Mouse (Mus musculus): ENCODE data around the gene Ebf1.

Ebf1 gene

GRCm38 (mm10) chr11:44943781-44944180 lies 326.7 kb downstream of the Ebf1 start:
- intact Hi-C loops (cut with DNase I), result no loop called here

DNA sequence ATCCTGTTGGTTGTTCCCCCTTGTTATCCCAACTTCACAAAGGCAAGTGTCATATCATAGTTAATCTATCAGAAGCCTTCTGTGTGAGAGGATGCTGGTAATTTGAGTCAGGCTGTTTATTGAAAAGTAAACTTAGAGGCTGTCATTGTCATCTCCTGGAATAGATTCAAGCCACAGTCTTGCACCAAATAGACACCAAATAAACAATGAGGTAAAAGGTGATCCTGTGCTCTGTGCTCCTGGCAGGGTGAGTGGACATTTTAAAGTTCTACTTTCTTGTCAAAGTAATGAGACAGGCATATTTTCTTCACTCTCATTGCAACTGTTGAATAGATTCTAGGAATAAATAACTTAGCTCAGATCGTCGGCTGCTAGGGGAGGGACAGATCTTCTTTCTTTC lies 327.3 kb downstream of the Ebf1 start:
- intact Hi-C loops (cut with DNase I), result no loop called here

DNA sequence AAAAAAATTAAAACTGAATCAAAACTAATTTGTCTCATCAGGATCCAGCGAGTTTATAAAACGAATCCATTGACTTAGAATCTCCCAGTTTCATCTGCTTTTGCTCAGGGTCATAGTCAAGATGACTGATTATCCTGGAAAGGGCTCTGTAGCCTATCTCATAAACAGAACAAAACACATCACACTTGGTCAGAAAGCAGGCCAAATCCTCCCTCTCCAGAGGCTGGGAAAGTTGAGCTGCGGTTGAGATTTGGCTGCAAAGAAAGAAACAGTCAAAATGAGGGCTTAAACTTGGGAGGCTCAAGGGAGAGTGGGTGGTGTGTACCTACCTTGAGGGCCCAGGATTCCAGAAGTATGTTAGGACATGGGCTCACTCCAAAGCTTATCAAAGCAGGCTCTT lies 329.5 kb downstream of the Ebf1 start:
- intact Hi-C loops (cut with DNase I), result no loop called here

GRCm38 (mm10) chr11:44948541-44948940 lies 331.4 kb downstream of the Ebf1 start:
- intact Hi-C loops (cut with DNase I), result no loop called here

DNA sequence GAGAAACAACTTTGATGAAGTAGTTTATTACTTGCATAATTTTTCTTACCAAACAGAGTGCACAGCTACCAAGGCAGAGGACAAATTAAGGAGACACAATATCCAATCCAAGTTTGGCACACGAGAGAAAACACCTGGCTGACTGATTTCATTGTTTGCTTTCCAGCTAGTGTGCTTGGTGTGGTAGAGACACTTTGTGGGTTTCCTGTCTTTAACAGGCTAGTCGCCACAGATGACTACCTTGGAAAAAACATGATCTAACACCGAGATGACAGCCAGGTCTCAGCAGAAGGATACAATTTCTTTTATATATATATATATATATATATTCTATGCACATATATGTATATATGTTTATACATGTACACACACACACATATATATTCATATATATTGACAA lies 332.0 kb downstream of the Ebf1 start:
- intact Hi-C loops (cut with DNase I), result no loop called here

GRCm38 (mm10) chr11:44950319-44950718 lies 333.2 kb downstream of the Ebf1 start:
- intact Hi-C loops (cut with DNase I), result no loop called here

DNA sequence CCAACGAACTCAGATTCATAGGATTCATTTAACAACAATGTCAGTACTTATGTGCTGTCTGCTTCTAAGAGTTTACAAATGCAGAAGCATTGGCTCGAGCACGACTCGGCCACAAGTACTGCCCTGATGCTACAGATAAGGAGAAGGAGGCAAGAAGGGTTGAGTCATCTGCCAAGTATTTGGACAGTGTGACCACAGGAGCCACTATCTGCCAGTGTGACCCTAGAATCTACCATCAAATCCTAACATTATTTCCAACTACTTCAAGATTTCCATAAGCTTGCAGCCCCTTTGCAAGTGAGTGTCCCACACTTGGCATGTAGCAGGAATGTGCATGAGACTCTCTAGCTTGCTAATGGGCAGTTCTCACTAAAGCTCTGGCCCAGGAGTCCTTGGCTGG lies 334.4 kb downstream of the Ebf1 start:
- intact Hi-C loops (cut with DNase I), result no loop called here

GRCm38 (mm10) chr11:44953337-44953736 lies 336.2 kb downstream of the Ebf1 start:
- intact Hi-C loops (cut with DNase I), result no loop called here

- intact Hi-C loops (cut with DNase I), result no loop called here
Measured at GRCm38 (mm10) chr11:44953863-44954262, 336.7 kb downstream of the Ebf1 start.

DNA sequence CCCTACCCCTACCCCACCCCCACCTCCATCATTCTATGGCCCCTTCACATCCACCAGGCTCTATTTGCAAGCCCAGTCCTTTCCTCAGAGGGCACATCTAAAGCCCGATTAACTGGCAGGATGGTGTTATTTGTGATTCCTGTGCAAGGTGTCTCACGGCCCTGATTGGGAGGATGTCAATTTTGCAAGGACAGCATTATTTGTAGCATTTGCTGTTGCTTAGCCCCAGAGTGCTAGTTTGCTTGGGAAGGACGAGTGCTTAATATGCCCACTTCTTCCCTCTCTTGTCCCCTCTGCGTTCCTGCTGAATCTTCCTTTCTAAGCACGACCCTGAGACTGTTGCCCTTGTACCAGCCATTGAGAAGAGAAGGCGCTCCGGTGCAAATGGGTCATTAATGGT lies 337.2 kb downstream of the Ebf1 start:
- intact Hi-C loops (cut with DNase I), result no loop called here

- intact Hi-C loops (cut with DNase I), result no loop called here
Measured at GRCm38 (mm10) chr11:44962746-44963440, 345.8 kb downstream of the Ebf1 start.

DNA sequence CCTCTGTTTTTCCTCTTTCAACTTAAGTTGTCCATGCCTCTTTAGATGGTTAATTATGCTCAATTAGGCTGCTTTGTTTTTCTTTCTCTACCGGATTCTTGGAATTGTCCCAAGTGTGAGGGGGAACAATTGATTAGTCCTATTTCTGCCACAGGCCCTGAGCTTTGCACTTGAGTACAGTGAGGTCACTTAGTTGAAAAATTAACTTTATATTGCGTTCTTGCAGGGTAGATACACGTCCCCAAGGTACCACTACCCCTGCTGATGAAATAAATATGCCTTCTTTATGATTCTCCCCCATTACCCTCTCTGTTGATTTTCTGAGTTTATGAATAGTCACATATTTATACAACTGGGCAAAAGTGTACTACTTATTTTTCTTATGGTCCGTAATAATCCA lies 351.9 kb downstream of the Ebf1 start:
- intact Hi-C loops (cut with DNase I), result no loop called here

DNA sequence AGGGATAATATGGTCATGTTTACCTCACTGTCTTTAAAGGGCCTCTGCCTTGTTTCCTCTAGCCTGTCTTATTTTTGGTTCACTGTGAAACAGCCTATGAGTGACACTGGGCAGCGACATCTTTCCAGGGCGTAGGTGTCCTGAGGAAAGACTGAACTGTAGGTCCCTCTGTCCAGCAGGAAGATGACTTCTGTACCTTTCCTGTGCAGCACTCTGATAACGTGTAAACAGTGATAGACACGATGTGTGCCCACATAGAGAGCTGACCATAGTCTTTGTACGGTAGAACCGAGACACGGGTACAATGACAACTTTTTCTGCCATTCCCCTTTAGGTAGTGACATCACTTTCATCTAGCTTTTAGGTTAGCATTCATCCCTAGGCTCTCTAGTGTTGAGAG lies 357.2 kb downstream of the Ebf1 start:
- intact Hi-C loops (cut with DNase I), result no loop called here

DNA sequence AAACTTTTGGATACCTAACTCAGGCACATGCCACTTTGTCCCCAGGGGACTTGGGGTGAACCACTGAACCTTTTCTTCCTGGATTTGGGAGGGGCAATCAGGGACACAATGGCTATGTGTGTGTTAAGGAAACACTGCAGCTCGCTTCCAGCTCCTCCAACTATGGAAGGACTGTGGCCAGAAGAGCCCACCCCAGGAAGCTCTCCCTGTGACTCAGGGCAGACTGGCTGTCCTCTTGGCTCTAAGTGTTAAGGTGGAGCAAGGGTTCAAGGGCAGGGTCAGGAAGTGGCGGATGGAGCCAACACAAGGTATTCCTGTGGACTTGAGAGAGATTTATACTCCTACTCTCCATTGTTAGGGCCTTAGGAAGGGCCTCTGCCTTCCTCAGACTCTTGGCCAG lies 358.0 kb downstream of the Ebf1 start:
- intact Hi-C loops (cut with DNase I), result no loop called here

DNA sequence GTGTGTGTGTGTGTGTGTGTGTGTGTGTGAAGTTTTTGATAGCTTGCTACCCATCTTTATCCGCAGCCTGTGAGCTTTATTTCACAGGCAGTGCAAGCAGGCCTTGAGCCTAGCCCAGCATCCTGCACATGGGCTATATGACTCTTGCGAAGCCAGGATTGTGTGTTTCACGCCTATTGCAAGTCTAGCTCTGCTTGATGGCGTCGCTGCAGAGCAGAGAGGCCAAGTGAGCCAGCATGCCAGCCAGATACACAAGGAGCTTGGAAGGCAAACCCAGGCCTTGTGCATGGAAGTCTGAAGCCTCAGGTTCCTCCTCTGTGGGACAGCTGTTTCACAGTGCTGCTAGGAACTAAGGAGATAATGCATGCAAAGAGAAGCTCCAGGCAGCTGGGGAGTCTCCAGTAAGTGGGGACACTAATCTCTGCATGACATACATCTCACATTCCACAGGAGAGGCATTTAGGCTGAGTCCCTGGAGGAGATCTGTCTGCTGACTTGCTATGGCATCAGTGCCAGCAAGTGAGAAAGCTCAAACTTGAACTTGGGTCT lies 359.2 kb downstream of the Ebf1 start:
- intact Hi-C loops (cut with DNase I), result no loop called here

- intact Hi-C loops (cut with DNase I), result no loop called here
Measured at GRCm38 (mm10) chr11:44977921-44978397, 360.8 kb downstream of the Ebf1 start.

DNA sequence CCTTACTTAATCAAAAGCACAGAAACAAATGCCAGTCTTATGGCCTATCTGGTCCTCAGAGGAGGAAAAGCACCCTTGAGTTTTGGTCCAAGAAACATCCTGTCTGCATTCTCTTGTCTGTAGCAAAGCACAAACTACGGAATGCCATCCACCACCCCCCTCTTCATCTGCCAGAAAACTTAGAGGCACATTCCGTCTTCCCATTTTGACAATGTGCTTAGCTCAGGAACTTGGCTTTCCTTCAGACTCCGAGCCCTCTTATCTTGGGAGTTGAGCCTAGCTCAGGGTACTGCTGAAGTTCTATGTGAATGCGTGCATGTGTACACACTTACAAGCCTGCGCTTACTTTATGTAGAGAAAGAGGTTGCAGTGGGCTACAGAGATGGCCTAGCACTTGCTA lies 362.3 kb downstream of the Ebf1 start:
- intact Hi-C loops (cut with DNase I), result no loop called here

GRCm38 (mm10) chr11:44982225-44982624 lies 365.1 kb downstream of the Ebf1 start:
- intact Hi-C loops (cut with DNase I), result no loop called here

DNA sequence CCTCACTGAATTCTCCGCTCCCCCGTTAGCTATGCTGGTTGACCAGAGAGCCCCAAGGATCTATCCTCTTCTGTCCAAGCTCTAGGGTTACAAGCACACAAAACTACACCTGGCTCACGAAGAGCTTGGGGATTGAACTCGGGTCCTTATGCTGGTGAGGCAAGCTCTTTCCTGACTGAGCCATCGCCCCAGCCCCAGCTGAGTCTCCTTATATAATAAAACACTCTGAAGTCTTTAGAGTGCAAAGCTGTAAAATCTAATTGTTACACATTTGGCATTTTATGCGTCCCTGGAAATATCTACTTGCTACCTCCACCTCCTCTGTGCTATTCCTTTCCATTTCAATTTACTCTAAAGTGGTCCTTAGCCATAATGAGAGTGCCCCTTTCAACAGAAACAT lies 366.8 kb downstream of the Ebf1 start:
- intact Hi-C loops (cut with DNase I), result no loop called here

DNA sequence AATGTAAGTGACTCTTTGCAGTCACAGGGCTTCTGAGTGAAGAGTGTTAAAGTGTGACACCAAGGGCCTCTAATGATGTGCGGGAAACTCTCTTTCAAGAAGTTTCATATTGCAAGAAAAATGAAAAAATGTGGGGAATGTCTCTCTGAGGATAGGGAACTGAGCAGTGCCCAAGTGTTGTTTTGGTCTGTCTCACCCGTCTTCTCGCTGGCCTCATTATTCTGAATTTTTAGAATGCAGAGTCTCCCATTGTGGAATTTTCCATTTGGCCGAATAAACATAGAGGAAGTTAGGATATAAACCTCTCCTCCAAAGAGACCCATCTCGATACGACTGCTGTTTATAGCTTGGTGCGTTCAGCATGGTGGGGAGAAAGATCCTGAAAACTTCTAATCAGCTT lies 367.3 kb downstream of the Ebf1 start:
- intact Hi-C loops (cut with DNase I), result no loop called here

GRCm38 (mm10) chr11:44987796-44988195 lies 370.7 kb downstream of the Ebf1 start:
- intact Hi-C loops (cut with DNase I), result no loop called here

DNA sequence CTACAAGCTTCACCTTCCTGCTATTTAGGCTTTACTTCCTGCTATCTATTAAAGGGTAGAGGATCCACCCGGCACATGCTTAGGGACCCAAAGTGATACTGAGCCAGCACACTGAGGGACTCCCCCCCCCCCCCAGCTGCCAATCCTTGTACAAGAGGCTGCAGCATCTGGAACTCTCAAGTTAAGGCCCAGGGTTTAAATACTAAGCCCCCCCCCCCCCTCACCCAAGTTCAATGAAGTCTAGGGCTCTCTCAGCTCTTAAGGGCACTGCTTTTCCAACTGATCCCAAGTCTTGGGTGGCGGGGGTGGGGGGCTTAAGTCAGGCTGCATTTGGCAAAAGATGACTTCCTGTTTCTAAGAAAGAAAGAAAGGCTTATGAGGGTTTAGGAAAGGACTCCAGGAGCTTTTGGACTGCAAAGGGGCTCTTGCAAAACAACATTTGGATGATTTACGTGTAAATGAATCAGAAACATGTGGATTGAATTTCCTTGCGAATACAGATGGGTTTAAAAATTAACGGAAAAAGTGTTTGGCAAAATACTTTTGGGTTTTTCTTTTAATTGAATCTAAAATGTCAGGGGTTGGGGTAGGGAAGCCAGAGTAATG lies 385.7 kb downstream of the Ebf1 start:
- intact Hi-C loops (cut with DNase I), result no loop called here
